Mouse (Mus musculus) small intestine, adult 2 months (tissue): ENCODE data around the gene Usp46.

Experiments
- CTCF ChIP-seq: fragments of 200-500 bp; IDR thresholded peaks from 2 replicates; pipeline ENCODE4 v1.5.1; 2012; ENCODE audit warnings: low read depth, mild to moderate bottlenecking, control low read depth, inconsistent platforms, low read length, moderate library complexity, mixed read lengths; ENCODE audit not compliant: insufficient replicate concordance, insufficient read length; ENCODE audit errors: extremely low read depth
- POLR2A ChIP-seq: fragments of 200-500 bp; IDR thresholded peaks from 2 replicates; pipeline ENCODE4 v1.6.1; 2012; ENCODE audit warnings: low read depth, mild to moderate bottlenecking, control low read depth, inconsistent platforms, low read length, moderate library complexity

- TF ChIP-seq CTCF (no peak), POLR2A (no peak)
These were observed 34.1 kb downstream of the Usp46 start for GRCm38 (mm10) chr5:74034177-74034576.
